Mouse (Mus musculus) R1 (cell line): ENCODE data around the gene Usp1.
"Not testable (repeated sequence)": the region's sequence is repeated elsewhere in the genome, so short reads cannot be mapped to it uniquely, and the experiment has no call there.

Experiments
- DNase-seq: peaks from one replicate; pipeline ENCODE4 v3.0.0-alpha.2; 2018; ENCODE audit warnings: low read depth, low spot score

The Usp1 gene

DNA sequence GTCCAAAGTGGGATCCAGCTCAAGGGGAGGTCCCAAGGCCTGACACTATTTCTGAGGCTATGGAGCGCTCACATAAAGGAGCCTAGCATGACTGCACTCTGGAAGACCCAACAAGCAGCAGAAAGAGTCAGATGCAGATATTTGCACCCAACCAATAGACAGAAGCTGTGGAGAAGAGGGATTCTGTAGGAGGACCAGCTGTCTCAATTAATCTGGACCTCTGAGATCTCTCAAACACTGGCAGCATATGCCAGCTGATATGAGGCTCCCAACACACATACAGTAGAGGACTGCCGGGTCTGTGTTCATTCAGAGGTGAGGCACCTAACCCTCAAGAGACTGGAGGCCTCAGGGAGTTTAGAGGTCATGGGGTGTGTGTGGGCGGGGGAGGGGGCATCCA is 56.4 kb downstream of the Usp1 start:
- DNase-seq: not testable (repeated sequence)

DNA sequence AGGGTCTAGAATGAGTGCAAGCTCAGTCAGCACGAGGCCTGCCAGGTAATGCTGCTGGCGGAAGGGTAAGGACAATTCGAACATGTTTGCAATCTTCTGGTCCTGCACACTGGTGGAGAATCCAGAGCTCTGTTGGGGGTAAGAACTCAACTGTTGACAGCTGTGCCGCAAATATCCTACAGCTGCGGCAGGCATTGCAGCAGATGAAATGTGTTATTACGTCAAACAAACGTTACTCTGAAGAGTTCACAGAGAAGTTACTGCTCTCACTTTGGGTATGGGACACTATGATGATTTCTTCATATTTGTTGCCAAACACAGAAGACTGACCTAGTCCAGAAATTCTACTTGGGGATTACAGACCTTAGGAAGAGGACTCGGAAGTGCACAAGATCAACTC is 61.1 kb downstream of the Usp1 start:
- no peak for DNase-seq
